Mouse (Mus musculus): ENCODE data around the gene Btnl2. TPM values are rescaled to one million over a fixed set of nuclear protein-coding genes. Genes with fewer than 3 reads are reported as not detected.

Btnl2 gene
- polyA plus RNA-seq, 1 experiment from 2014 or later, result 43.0 TPM

DNA sequence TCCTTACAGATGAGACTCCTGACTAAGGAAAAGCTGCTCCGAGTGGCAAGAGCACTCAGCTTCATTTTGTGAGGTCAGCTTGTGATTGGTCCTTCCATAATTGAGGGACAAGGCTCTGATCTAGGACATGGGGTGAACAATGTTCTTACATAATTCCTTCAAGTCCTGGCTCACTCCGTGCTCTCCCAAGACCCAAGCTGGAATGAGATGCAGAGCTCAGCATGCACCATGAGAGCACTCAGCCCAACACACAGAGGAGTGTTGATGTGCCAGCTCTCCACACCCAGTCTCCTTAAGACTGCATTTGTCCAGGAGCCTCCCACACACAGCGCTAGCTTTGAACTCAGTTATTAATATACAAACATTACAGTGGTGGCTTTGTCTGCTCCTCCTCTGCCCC lies 30.1 kb downstream of the Btnl2 start:
- Histone ChIP-seq H3K36me3 (ENCODE audit: control insufficient read depth, insufficient read depth) (peaks cover 40% of the 10 kb centered on the region; the same call in 1 of the 2 replicates), H3K27ac (ENCODE audit: low read depth, low read length) (no peak overlapping the region), H3K9ac (ENCODE audit: low read depth, low read length) (no peak overlapping the region), H3K4me2 (replicated peaks; ENCODE audit: low read depth) (no peak overlapping the region), H3K9me3 (ENCODE audit: control insufficient read depth) (no peaks in the 10 kb centered on the region), H3K4me3 (ENCODE audit: low read depth, low read length) (no peak overlapping the region), H3K4me1 (replicated peaks; ENCODE audit: control insufficient read depth, insufficient read depth, low read length) (no peaks in the 10 kb centered on the region), H3K27me3 (replicated peaks; ENCODE audit: control insufficient read depth, insufficient read depth, low read length) (no peaks in the 10 kb centered on the region)
- no peak for ATAC-seq
- no peak for TF ChIP-seq CTCF (IDR thresholded peaks at IDR 0.05; ENCODE audit: low read depth)
- WGBS, result 70% methylated on average over 3 of the region's 3 CpGs

DNA sequence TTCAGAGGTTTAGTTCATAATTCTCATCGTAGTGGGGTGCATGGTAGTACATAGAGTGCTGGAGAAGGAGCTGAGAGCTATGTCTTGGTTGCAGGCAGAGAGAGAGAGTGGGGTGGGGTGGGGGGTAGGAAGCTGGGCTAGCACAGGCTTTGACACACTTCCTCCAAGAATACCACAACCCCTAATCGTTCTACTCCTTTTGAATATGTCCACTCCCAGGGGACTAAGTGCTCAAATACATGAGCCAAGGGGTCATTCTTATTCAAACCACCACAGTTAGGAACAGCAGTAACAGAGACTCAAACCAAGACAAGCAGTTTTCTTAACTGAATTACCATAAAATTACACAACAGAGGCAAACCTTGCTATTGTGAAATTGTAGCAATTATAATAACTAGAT lies 32.0 kb downstream of the Btnl2 start:
- Histone ChIP-seq H3K27me3 (replicated peaks; ENCODE audit: control insufficient read depth, insufficient read depth, low read length) (peaks cover 1% of the 10 kb centered on the region; the same call in 1 of the 2 replicates), H3K4me3 (ENCODE audit: low read depth, low read length) (no peak overlapping the region), H3K27ac (ENCODE audit: low read depth, low read length) (no peak overlapping the region), H3K4me2 (replicated peaks; ENCODE audit: low read depth) (no peak overlapping the region), H3K9me3 (ENCODE audit: control insufficient read depth) (no peaks in the 10 kb centered on the region), H3K36me3 (ENCODE audit: control insufficient read depth, insufficient read depth) (peaks cover 26% of the 10 kb centered on the region; the same call in 1 of the 2 replicates), H3K9ac (ENCODE audit: low read depth, low read length) (no peak overlapping the region), H3K4me1 (replicated peaks; ENCODE audit: control insufficient read depth, insufficient read depth, low read length) (no peaks in the 10 kb centered on the region)
- no peak for TF ChIP-seq CTCF (IDR thresholded peaks at IDR 0.05; ENCODE audit: low read depth)
- WGBS, result 81% methylated on average over 2 of the region's 2 CpGs
- ATAC-seq, result no peak

DNA sequence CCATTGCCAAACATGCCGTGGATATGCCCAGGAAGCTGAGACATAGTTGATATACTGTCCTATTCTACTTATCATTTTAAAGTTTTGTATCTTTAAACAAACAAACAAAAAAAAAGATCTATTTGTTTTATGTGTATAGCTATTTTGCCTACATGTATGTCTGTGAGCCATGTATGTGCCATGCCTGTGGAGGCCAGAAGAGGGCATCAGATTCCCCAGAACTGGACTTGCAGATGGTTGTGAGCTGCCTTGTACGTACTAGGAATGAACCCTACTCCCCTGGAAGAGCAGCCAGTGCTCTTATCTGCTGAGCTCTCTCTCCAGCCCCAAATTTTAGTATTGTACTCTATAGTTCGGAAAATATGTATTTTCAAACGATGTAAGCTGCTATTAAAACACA lies 33.9 kb downstream of the Btnl2 start:
- Histone ChIP-seq H3K27me3 (replicated peaks; ENCODE audit: control insufficient read depth, insufficient read depth, low read length) (peaks cover 5% of the 10 kb centered on the region; the same call in 1 of the 2 replicates), H3K4me2 (replicated peaks; ENCODE audit: low read depth) (no peak overlapping the region), H3K4me3 (ENCODE audit: low read depth, low read length) (no peak overlapping the region), H3K9me3 (ENCODE audit: control insufficient read depth) (no peaks in the 10 kb centered on the region), H3K27ac (ENCODE audit: low read depth, low read length) (no peak overlapping the region), H3K4me1 (replicated peaks; ENCODE audit: control insufficient read depth, insufficient read depth, low read length) (no peaks in the 10 kb centered on the region), H3K9ac (ENCODE audit: low read depth, low read length) (no peak overlapping the region), H3K36me3 (ENCODE audit: control insufficient read depth, insufficient read depth) (peaks cover 8% of the 10 kb centered on the region; the same call in 1 of the 2 replicates)
- ATAC-seq, result no peak
- peak; percentile 77 for TF ChIP-seq CTCF (IDR thresholded peaks at IDR 0.05; ENCODE audit: low read depth)
- WGBS, result 42% methylated on average over 4 of the region's 4 CpGs

DNA sequence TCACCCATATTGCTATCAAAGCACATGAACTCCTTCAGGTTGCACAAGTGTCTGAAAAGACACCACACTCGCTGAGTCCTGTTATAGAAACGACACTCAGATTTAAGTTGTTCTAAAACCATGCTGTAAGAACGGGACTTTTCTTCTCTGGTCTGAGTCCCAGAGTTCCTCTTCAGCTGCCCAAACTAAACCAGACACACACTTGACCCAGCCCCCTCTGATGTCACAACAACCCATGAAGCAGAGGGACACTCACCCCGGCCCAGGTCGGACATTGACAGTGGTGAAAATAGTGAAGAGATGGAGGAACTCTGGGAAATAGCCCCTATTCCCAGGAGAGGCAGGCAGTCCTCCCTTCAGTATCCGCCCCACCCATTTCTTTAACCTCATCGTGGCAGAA lies 36.9 kb downstream of the Btnl2 start:
- TF ChIP-seq CTCF (IDR thresholded peaks at IDR 0.05; ENCODE audit: low read depth), result no peak
- Histone ChIP-seq H3K27ac (ENCODE audit: low read depth, low read length) (no peak overlapping the region), H3K4me1 (replicated peaks; ENCODE audit: control insufficient read depth, insufficient read depth, low read length) (no peaks in the 10 kb centered on the region), H3K9ac (ENCODE audit: low read depth, low read length) (no peak overlapping the region), H3K4me3 (ENCODE audit: low read depth, low read length) (no peak overlapping the region), H3K27me3 (replicated peaks; ENCODE audit: control insufficient read depth, insufficient read depth, low read length) (peaks cover 5% of the 10 kb centered on the region; the same call in 1 of the 2 replicates), H3K36me3 (ENCODE audit: control insufficient read depth, insufficient read depth) (no peaks in the 10 kb centered on the region), H3K9me3 (ENCODE audit: control insufficient read depth) (0 out of 2 replicates have a peak, but pooled peaks cover 2% of the 10 kb centered on the region), H3K4me2 (replicated peaks; ENCODE audit: low read depth) (no peak overlapping the region)
- WGBS, result 63% methylated on average over 7 of the region's 7 CpGs
- no peak for ATAC-seq

DNA sequence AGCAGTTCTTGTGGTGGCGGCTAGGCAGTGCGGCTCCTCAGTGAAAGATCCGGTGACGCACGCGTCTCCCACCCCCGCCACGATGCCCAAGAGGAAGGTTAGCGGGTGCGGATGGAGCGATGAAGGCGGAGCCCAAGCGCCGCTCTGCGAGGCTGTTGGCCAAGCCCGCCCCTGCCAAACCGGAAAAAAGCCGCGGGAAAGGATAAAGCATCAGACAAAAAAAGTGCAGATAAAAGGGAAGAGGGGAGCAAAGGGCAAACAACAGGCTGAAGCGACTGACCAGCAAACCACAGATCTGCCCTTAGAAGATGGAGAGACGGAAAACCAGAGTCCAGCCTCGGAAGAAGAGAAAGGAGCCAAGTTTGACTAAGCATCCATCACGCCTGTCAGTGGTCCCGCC lies 37.7 kb downstream of the Btnl2 start:
- Histone ChIP-seq H3K9ac (ENCODE audit: low read depth, low read length) (no peak overlapping the region), H3K9me3 (ENCODE audit: control insufficient read depth) (0 out of 2 replicates have a peak, but pooled peaks cover 2% of the 10 kb centered on the region), H3K4me2 (replicated peaks; ENCODE audit: low read depth) (peak overlapping the region; percentile 60), H3K27ac (ENCODE audit: low read depth, low read length) (no peak overlapping the region), H3K36me3 (ENCODE audit: control insufficient read depth, insufficient read depth) (no peaks in the 10 kb centered on the region), H3K27me3 (replicated peaks; ENCODE audit: control insufficient read depth, insufficient read depth, low read length) (peaks cover 5% of the 10 kb centered on the region; the same call in 1 of the 2 replicates), H3K4me1 (replicated peaks; ENCODE audit: control insufficient read depth, insufficient read depth, low read length) (no peaks in the 10 kb centered on the region), H3K4me3 (ENCODE audit: low read depth, low read length) (peak overlapping the region; percentile 25)
- ATAC-seq, result no peak
- TF ChIP-seq CTCF (IDR thresholded peaks at IDR 0.05; ENCODE audit: low read depth), result no peak
- 6% methylated on average over 24 of the region's 24 CpGs for WGBS

DNA sequence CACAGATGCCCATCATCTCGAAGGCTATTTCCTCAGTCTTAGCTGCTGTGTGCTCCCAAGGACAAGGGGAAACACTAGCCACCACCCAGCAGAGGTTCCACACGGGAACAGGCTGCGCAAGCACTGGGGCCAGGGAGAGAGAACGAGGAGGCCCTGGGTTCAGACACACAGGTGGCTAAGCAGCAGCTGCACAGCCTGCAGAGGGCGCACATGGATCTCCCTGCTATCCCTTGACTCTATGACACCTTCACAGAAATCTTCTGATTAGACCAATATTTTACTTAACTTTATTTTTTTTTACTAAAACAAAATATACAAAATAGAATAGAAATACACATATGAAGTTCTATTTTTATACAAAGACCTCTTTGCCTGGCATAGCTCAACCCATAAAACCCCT lies 42.7 kb downstream of the Btnl2 start:
- 0 out of 2 replicates have a peak, but pooled peaks cover 2% of the 10 kb centered on the region for H3K9me3 ChIP-seq (ENCODE audit: control insufficient read depth)
- ATAC-seq, result no peak
- H3K9ac ChIP-seq (ENCODE audit: low read depth, low read length), result no peak overlapping the region
- no peaks in the 10 kb centered on the region for H3K27me3 ChIP-seq (replicated peaks; ENCODE audit: control insufficient read depth, insufficient read depth, low read length)
- no peak overlapping the region for H3K27ac ChIP-seq (ENCODE audit: low read depth, low read length)
- H3K36me3 ChIP-seq (ENCODE audit: control insufficient read depth, insufficient read depth), result no peaks in the 10 kb centered on the region
- WGBS, result 65% methylated on average over 5 of the region's 5 CpGs
- peak; percentile 50 for TF ChIP-seq CTCF (IDR thresholded peaks at IDR 0.05; ENCODE audit: low read depth)
- H3K4me2 ChIP-seq (replicated peaks; ENCODE audit: low read depth), result no peak overlapping the region
- no peaks in the 10 kb centered on the region for H3K4me1 ChIP-seq (replicated peaks; ENCODE audit: control insufficient read depth, insufficient read depth, low read length)
- no peak overlapping the region for H3K4me3 ChIP-seq (ENCODE audit: low read depth, low read length)
